Mouse (Mus musculus): Measurements from ENCODE around the gene Vmn1r177. TPM values are rescaled to one million over a fixed set of nuclear protein-coding genes. Genes with fewer than 3 reads are reported as not detected.
"Not testable (repeated sequence)": the region's sequence is repeated elsewhere in the genome, so short reads cannot be mapped to it uniquely, and the experiment has no call there.

The Vmn1r177 gene
- total RNA-seq (2021): not detected
- long read RNA-seq, experiment 1: 0 reads
- long read RNA-seq, experiment 2: 0 reads

DNA sequence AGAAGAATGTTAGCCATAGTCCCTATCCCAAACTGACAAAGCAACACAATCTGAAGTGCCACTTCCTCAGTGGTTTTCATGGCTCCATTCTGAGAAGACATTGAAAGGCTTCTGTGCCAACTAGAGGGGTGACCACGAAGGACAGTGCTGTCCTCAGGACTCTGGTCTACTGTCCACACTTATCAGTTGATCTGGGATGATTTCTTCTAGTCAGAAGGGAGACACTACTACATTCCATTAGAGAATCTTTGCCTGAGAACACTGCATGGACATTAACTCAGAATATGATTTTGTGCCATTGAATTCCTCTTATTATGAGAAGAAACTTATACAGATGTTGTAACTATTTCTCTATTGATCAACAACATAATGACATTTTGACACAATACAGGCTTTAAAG is at the start of gene Vmn1r177:
Vmn1r177 (minus strand) TSS at position 101 of the 400 bp plus-strand sequence.
- not testable (repeated sequence) for DNase-seq

DNA sequence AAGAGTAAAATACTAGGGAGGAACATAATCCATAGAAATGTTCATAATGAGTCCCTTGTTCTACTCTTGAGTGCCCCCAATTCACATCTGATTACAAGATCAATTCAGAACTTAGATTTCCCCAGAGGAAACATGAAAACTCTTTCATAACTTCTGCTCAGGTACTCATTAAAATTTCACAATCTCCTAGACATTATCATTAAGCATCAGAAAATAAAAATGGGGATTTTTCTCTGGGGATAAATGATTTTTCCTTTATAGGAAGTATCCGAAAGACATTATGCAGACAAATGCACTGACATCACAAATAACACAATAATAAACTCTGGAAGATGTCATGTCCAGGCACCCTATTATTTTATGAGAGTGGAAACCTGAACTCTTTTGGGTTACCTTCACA is 25.5 kb upstream of the Vmn1r177 start, which contains the start of gene Vmn1r178:
Vmn1r178 (plus strand) TSS at position 301 of the 400 bp plus-strand sequence.
- no peak for DNase-seq

DNA sequence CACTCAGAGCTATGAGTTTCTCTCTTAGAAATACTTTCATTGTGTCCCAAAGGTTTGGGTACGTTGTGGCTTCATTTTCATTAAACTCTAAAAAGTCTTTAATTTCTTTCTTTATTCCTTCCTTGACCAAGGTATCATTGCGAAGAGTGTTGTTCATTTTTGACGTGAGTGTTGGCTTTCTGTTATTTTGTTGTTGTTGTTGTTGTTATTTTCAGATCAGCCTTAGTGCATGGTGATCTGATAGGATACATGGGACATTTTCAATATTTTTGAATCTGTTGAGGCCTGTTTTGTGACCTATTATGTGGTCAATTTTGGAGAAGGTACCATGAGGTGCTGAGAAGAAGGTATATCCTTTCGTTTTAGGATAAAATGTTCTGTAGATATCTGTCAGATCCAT is 10.7 kb upstream of the Vmn1r177 start:
- not testable (repeated sequence) for DNase-seq

DNA sequence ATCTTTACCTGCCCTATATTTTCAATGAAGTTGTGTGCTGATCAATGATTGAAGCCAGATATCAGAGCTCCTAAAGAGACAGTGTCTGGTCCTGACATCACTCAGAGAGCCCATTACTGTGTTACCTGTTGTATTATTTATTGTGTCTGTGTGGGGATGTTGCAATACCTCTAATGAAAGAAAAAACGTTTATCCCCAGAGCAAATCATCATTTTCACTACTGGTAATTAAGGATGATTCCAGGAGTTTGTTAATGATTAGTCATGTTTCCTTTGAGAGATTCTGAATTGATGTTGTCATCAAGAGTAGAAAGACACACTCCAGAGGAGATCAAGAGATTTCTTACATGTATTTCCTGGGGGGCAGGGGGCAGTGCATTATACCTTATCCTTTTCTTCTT is 29.0 kb downstream of the Vmn1r177 start, which contains the start of gene Vmn1r176:
Vmn1r176 (minus strand) TSS at position 101 of the 400 bp plus-strand sequence.
- DNase-seq: not testable (repeated sequence)

Other genes starting within 250 kb of the Vmn1r177 start
- gene Vmn1r171, start 235.7 kb downstream of the Vmn1r177 start, total RNA-seq (2021): not detected
- not detected for gene Vmn1r172, start 208.1 kb downstream of the Vmn1r177 start, total RNA-seq (2021)
- gene Vmn1r173, start 165.7 kb downstream of the Vmn1r177 start, total RNA-seq (2021): not detected
- gene Vmn1r174, start 114.2 kb downstream of the Vmn1r177 start, total RNA-seq (2021): not detected
- not detected for gene Vmn1r175, start 55.8 kb downstream of the Vmn1r177 start, total RNA-seq (2021)
- gene Vmn1r176, start 29.1 kb downstream of the Vmn1r177 start, total RNA-seq (2021): not detected
- gene Vmn1r178, start 25.6 kb upstream of the Vmn1r177 start, total RNA-seq (2021): not detected
- not detected for gene Vmn1r179, start 60.5 kb upstream of the Vmn1r177 start, total RNA-seq (2021)
- not detected for gene Vmn1r180, start 84.2 kb upstream of the Vmn1r177 start, total RNA-seq (2021)
- gene Vmn1r181, start 108.2 kb upstream of the Vmn1r177 start, total RNA-seq (2021): not detected
- gene V1rd19, start 135.2 kb upstream of the Vmn1r177 start, total RNA-seq (2021): not detected
- not detected for gene Vmn1r183, start 186.8 kb upstream of the Vmn1r177 start, total RNA-seq (2021)
- 1 to 10 TPM; 6.4 to 7.0 TPM for gene Zfp180, start 215.5 kb upstream of the Vmn1r177 start, total RNA-seq (2021)
- gene Zfp112, start 245.9 kb upstream of the Vmn1r177 start, total RNA-seq (2021): 1 to 10 TPM; 2.8 to 4.1 TPM